Mouse (Mus musculus): ENCODE data around the gene Trim33.

Gene Trim33
- long read RNA-seq, experiment 1, partial matches to known transcripts: 3 of 6 reads
- long read RNA-seq, experiment 1, other reads (novel, unspliced or antisense): 3 of 6 reads
- long read RNA-seq, experiment 2, partial matches to known transcripts: 3 of 7 reads
- long read RNA-seq, experiment 2, other reads (novel, unspliced or antisense): 4 of 7 reads

- intact Hi-C loops (cut with DNase I): loop anchor here (10.0 kb wide), 1 partner anchor 55 kb away; no protein-coding TSS in a partner anchor
Measured at GRCm38 (mm10) chr3:103279182-103280149, at the start of gene Trim33. Gene Trim33, plus strand, starts transcription at chr3:103279293.

DNA sequence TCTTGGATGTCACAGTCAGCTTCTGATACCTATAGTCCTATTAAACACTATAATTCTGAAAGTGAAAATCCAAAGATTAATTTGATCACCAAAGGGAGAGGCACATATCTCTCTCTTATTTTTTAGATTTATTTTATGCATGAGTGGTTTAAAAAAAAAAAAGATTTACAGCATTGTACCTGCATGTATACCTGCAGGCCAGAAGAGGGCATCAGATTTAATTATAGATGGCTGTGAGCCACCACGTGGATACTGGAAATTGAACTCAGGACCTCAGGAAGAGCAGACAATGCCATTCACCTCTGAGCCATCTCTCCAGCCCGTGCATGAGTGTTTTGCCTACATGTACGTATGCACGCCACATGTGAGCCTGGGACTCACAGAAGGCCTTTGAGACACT, 46.7 kb upstream of the Trim33 start:
- intact Hi-C loops (cut with DNase I): no loop called here

- intact Hi-C loops (cut with DNase I): no loop called here
Measured at GRCm38 (mm10) chr3:103241524-103241923, 37.6 kb upstream of the Trim33 start.

DNA sequence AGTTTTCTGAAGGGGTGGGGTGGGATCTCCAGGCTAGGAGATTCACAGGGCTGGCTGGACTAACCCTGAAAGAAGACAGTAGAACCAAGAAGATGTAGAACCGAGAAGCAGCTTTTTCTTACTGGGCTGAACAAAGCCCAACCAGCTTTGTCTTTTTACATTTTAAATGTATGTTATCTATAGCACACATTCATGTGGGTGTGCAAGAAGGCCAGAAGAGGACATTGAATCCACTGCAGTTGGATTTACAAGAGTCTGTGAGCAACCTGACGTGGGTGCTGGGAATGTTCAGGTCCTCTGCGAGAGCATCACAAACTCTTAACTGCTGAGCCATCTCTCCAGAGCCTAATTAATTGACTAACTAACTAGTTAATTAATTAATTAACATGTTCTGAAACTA, 36.9 kb upstream of the Trim33 start:
- intact Hi-C loops (cut with DNase I): no loop called here

GRCm38 (mm10) chr3:103243491-103243890, 35.6 kb upstream of the Trim33 start:
- intact Hi-C loops (cut with DNase I): no loop called here

- intact Hi-C loops (cut with DNase I): no loop called here
Measured at GRCm38 (mm10) chr3:103246627-103247260, 32.3 kb upstream of the Trim33 start.

DNA sequence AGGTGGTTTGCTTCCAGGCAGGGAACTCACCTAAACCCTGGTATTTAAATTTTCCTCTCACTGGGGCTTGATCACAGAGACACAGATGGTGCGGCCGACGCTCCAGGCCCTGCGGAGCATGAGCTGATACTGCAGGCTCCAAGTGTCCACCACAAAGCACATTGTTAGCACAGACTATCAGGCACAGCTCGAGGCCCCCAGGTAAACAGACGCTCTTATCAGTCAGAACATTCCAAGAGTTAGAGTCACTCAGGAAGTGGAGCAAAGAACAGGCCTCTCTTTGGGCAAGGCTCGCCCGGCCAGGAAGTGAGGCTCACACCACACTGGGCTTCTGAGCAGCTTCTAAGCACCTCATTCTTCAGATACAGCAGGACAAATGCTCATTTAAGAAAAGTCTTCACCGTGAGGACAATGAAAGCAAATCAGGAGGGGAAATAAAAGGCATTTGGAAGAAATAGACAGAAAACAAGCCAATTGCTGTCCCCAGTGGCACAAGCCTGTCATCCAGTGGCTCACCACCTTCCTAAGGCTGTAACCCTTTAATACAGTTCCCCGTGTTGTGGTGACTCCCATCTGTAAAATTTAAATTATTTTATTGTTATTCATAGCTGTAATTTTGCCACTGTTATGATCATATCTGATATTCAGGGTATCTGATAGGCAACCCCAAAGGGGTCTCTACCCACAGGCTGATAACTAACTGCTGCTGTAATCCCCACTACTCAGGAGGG, 22.8 kb upstream of the Trim33 start:
- intact Hi-C loops (cut with DNase I): no loop called here

- intact Hi-C loops (cut with DNase I): no loop called here
Measured at GRCm38 (mm10) chr3:103262802-103263417, 16.2 kb upstream of the Trim33 start.

DNA sequence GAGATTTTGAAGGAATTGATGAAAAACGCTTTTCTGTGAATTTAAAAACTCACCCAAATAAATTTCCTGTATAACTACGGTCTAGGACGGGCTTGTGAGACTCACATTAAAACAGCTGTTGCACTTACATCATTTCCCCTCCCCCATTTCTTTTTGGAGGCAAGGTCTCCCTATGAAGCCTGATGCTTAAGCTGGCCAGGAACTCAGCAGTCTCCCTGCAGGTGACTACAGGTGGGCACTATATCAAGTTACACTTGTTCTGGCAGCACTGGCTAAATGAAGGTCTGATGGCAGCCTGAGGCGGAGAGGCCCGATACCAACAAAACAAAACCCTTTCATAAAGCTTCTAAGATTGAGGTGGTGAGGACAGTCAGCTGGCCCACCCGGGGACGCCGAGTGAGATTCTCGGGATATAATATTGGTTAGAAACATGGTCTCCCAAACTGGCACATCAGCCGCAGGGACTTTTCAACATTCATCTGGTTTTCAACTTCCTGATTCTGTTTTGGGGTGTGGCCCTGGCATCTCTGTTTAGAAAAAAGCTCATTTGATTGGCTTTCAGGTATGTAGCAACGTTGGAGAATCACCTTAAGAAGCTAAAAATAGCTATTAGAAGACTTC, 422 bp upstream of the Trim33 start:
- intact Hi-C loops (cut with DNase I): no loop called here

DNA sequence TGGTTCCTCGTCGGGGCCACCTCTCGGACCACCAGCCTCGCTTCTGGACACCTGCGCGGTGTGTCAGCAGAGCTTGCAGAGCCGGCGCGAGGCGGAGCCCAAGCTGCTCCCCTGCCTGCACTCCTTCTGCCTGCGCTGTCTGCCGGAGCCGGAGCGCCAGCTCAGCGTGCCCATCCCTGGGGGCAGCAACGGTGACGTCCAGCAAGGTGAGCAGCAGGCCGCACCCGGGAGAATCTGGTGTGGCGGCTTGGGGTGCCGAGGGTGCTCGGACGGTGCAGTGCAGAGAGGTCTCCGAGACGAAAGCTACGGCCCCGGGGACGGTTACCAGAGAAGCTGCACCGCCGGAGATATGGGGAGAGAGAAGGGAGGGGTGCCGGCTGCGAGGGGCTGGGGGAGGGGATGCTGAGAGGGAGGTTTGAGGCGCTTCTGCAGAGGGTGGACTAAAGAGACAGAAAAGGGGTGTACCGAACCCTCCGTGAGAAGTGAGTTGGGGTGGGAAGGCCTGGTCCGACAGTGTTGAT, 1.2 kb downstream of the Trim33 start:
- intact Hi-C loops (cut with DNase I): loop anchor here (10.0 kb wide), 1 partner anchor 54 kb away; no protein-coding TSS in a partner anchor

DNA sequence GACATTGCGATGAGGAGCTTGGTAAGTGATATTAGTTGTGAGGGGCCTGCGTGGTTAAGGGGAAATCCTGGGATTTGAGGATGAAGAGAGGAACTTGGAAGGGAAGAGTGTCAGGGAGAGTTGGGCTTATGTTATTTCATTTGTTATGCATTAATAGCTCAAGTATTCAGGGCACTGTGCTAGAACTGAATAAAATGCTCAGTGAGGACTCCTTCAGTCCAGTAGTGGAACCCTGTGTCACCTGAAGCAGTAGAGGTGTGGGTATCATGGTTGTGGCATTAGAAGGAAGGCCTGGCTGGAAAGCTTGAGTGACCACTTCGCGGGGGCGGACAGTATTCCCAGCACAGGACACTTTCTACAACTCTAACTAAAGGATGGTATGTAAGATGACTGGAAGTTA, 1.8 kb downstream of the Trim33 start:
- intact Hi-C loops (cut with DNase I): loop anchor here (10.0 kb wide), 1 partner anchor 54 kb away; no protein-coding TSS in a partner anchor

GRCm38 (mm10) chr3:103288761-103289160, 9.7 kb downstream of the Trim33 start:
- intact Hi-C loops (cut with DNase I): loop anchor here (10.0 kb wide), 1 partner anchor 46 kb away; no protein-coding TSS in a partner anchor

- intact Hi-C loops (cut with DNase I): no loop called here
Measured at GRCm38 (mm10) chr3:103291087-103291486, 12.0 kb downstream of the Trim33 start.

- intact Hi-C loops (cut with DNase I): no loop called here
Measured at GRCm38 (mm10) chr3:103305411-103305982, 26.4 kb downstream of the Trim33 start.

GRCm38 (mm10) chr3:103309252-103309651, 30.2 kb downstream of the Trim33 start:
- intact Hi-C loops (cut with DNase I): no loop called here

DNA sequence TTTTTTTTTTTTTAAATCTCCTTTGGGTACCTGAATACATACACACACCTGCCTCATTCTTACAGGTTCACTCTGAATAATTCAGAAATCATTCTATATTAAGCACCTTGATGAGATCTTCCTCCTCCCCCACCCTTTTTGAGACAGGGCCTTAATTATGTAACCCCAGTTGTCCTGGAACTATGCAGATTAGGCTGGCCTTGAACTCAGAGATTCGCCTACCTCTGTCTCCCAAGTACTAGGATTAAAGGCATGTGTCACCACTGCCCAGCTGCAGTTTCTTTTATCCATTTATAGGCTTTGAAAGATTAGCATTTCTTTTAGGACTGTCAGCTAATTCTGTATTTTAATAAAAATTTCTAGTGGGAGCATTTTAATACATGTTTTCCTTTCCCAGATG, 30.7 kb downstream of the Trim33 start:
- intact Hi-C loops (cut with DNase I): no loop called here

DNA sequence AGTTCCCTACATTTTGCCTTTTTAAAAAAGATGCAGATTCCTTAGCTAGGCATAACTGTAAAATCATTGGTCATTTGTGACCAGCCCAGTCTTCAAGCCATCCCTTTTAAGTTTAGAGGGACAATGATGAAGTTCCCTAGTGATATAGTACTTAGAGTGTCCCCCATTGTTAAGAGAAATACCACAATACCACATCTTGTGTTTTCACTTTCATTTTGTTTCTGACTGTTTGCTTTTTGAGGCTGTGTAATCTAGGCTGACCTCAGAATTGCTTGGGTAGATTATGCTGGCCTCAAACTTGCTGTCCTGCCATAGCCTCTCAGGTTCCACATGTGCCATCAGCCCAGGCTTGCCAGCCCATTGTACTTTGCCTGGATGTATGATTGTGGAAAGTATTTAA, 35.2 kb downstream of the Trim33 start:
- intact Hi-C loops (cut with DNase I): no loop called here

- intact Hi-C loops (cut with DNase I): loop anchor here (10.0 kb wide), 1 partner anchor 51 kb away; no protein-coding TSS in a partner anchor
Measured at GRCm38 (mm10) chr3:103335371-103335770, 56.3 kb downstream of the Trim33 start.

DNA sequence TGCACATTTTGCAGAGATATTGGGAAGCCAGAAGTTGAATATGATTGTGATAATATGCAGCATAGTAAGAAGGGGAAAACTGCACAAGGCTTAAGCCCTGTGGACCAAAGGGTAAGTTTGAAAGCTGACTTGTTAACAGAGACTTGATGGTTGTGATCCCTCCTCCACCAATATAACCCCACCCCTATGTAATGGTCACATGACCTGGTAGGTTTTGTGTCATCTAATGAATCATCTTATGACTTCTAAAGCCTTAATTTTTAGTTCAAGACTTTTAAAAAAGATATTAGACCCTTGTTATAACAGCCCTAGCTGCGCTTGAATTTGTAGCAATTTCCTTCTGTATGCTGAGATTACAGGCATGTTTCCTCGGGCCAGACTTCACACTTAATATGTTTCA, 67.6 kb downstream of the Trim33 start:
- intact Hi-C loops (cut with DNase I): loop anchor here (10.0 kb wide), 1 partner anchor 292 kb away; the partner anchor contains the start of gene Nras

Measured in adrenal gland (tissue).